Mouse (Mus musculus) midbrain, embryonic 12.5 days (tissue): ENCODE data around the gene Lztr1. TPM values are rescaled to one million over a fixed set of nuclear protein-coding genes. Genes with fewer than 3 reads are reported as not detected.

Experiments
- ATAC-seq: fragments of 200-750 bp; cut with Nextera tagmentation; 2 replicates; pipeline ENCODE4 v1.8.0; 2017; ENCODE audit warnings: low read depth, moderate TSS enrichment, moderate library complexity; ENCODE audit not compliant: low FRiP score
- H3K27ac ChIP-seq: fragments of 300-500 bp; sonication (generic); replicated peaks from 2 replicates; pipeline ENCODE4 v1.5.1; 2016; ENCODE audit warnings: mild to moderate bottlenecking
- H3K27me3 ChIP-seq: fragments of 300-500 bp; sonication (generic); 2 replicates; pipeline ENCODE4 v1.6.1; 2016; ENCODE audit warnings: mild to moderate bottlenecking
- H3K36me3 ChIP-seq: fragments of 300-500 bp; sonication (generic); 2 replicates; pipeline ENCODE4 v1.6.1; 2016
- H3K4me1 ChIP-seq: fragments of 300-500 bp; sonication (generic); 2 replicates; pipeline ENCODE4 v1.6.1; 2016
- H3K4me2 ChIP-seq: fragments of 300-500 bp; sonication (generic); replicated peaks from 2 replicates; pipeline ENCODE4 v1.6.1; 2016; ENCODE audit warnings: mild to moderate bottlenecking, moderate library complexity
- H3K4me3 ChIP-seq: fragments of 300-500 bp; sonication (generic); 2 replicates; pipeline ENCODE4 v1.5.1; 2016; ENCODE audit warnings: mild to moderate bottlenecking
- H3K9ac ChIP-seq: fragments of 300-500 bp; sonication (generic); replicated peaks from 2 replicates; pipeline ENCODE4 v1.6.1; 2016; ENCODE audit warnings: mild to moderate bottlenecking, moderate library complexity
- H3K9me3 ChIP-seq: fragments of 300-500 bp; sonication (generic); 2 replicates; pipeline ENCODE4 v1.6.1; 2016; ENCODE audit warnings: mild to moderate bottlenecking
- WGBS: fragments of 180-500 bp; shearing (Covaris S2); methylation state at CpG from one replicate; pipeline ENCODE4 v1.1.7; 2016; 5-methylcytosine and 5-hydroxymethylcytosine counted together
- polyA plus RNA-seq: library from polyadenylated mRNA; unstranded; fragments of >200 nt; fragmentation: Nextera tagmentation; extraction: Ambion mirVana; gene quantifications from 2 replicates; pipeline ENCODE4 v1.2.1, GENCODE M21; 2016

Lztr1 gene
- 107 and 118 TPM in 2 replicates for polyA plus RNA-seq

- H3K4me3 ChIP-seq, result peak within 1 kb of the TSS; percentile 78
- H3K36me3 ChIP-seq, result peaks cover 24% of the 10 kb centered on the region
- under 1% methylated on average over 50 of the region's 50 CpGs for WGBS
- H3K27me3 ChIP-seq, result peaks cover 4% of the 10 kb centered on the region; the same call in 1 of the 2 replicates
- peak within 1 kb of the TSS; percentile 84 for H3K27ac ChIP-seq
- peaks cover 15% of the 10 kb centered on the region for H3K4me1 ChIP-seq
- peak within 1 kb of the TSS; percentile 78 for H3K4me2 ChIP-seq
- H3K9ac ChIP-seq, result peak within 1 kb of the TSS; percentile 86
- H3K9me3 ChIP-seq, result no peaks in the 10 kb centered on the region
- ATAC-seq, result peak; percentile 98
Measured at GRCm38 (mm10) chr16:17508546-17509239, at the start of gene Lztr1. Lztr1 (plus strand) TSS chr16:17508688.

DNA sequence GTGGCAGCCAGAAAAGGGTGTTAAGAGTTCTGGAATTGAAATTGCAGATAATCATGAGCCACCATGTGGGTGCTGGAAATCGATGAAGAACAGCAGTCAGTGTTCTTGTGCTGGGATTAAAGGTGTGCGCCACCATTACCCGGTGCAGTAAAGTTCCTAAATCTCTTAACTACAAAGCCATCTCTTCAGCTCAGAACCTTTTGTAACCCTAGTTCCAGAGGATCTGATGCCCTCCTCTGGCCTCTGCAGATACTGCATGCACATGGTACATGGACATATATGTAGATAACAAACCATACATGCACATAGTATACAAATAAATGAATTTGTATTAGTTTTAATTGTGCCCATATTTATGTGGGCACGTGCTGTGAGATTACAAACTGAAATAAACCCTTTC lies 48.2 kb upstream of the Lztr1 start:
- Histone ChIP-seq H3K36me3 (peaks cover 49% of the 10 kb centered on the region), H3K4me1 (peaks cover 7% of the 10 kb centered on the region), H3K9ac (no peak overlapping the region), H3K4me3 (no peak overlapping the region), H3K4me2 (no peak overlapping the region), H3K27me3 (no peaks in the 10 kb centered on the region), H3K27ac (no peak overlapping the region), H3K9me3 (no peaks in the 10 kb centered on the region)
- ATAC-seq, result no peak
- WGBS, result 92% methylated on average over 4 of the region's 4 CpGs

GRCm38 (mm10) chr16:17461596-17461995 lies 46.9 kb upstream of the Lztr1 start:
- no peak for ATAC-seq
- H3K9ac ChIP-seq, result no peak overlapping the region
- WGBS, result 83% methylated on average over 1 of the region's 1 CpGs
- H3K4me3 ChIP-seq, result no peak overlapping the region
- 0 out of 2 replicates have a peak, but pooled peaks cover under 1% of the 10 kb centered on the region for H3K4me1 ChIP-seq
- H3K36me3 ChIP-seq, result peaks cover 41% of the 10 kb centered on the region
- no peaks in the 10 kb centered on the region for H3K27me3 ChIP-seq
- H3K4me2 ChIP-seq, result no peak overlapping the region
- no peak overlapping the region for H3K27ac ChIP-seq
- no peaks in the 10 kb centered on the region for H3K9me3 ChIP-seq

DNA sequence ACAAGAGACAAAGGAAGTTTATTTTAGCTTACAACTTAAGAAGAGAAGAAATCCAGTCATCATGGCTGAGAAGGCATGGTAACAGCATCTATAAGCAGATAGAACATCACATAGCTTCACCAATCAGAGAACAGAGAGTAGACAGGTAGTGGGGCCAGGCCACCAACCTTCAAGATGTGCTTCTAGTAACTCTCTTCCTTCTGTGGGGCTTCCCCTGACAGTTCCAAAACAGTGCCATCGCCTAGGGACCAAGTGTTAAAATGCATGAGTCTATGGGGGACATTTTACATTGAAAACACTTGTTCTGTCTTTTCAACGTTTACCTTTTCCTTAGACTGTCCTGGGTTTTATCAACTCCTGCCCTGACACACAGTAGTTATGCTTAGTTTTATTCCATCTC lies 45.3 kb upstream of the Lztr1 start:
- Histone ChIP-seq H3K9ac (no peak overlapping the region), H3K27me3 (no peaks in the 10 kb centered on the region), H3K4me3 (no peak overlapping the region), H3K27ac (no peak overlapping the region), H3K9me3 (no peaks in the 10 kb centered on the region), H3K4me1 (0 out of 2 replicates have a peak, but pooled peaks cover 5% of the 10 kb centered on the region), H3K4me2 (no peak overlapping the region), H3K36me3 (peaks cover 28% of the 10 kb centered on the region)
- no peak for ATAC-seq
- 90% methylated on average over 2 of the region's 2 CpGs for WGBS

- ATAC-seq, result no peak
- peaks cover 34% of the 10 kb centered on the region for H3K36me3 ChIP-seq
- H3K9ac ChIP-seq, result no peak overlapping the region
Measured at GRCm38 (mm10) chr16:17466875-17467663, 41.4 kb upstream of the Lztr1 start.

DNA sequence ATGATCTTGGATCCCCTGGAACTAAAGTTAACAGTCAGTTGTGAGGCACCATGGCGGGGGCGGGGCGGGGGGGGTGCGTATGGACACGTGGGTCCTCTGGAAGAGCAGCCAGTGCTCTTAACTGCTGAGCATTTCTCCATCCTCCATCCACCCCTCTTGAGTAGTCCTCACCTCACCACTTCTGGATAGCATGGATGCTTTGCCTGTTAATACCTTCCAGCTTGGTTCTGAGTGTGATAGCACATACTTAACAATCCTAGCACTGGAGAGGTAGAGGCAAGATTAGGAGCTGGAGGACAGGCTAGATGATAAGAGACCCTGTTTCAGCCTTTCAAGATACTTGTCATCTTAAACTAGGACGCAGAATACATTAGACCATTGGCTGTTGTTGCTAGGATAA lies 36.0 kb upstream of the Lztr1 start:
- no peak overlapping the region for H3K4me3 ChIP-seq
- H3K36me3 ChIP-seq, result peaks cover 42% of the 10 kb centered on the region
- no peaks in the 10 kb centered on the region for H3K4me1 ChIP-seq
- 91% methylated on average over 6 of the region's 6 CpGs for WGBS
- no peak overlapping the region for H3K4me2 ChIP-seq
- H3K9ac ChIP-seq, result no peak overlapping the region
- no peak for ATAC-seq
- H3K27me3 ChIP-seq, result no peaks in the 10 kb centered on the region
- H3K27ac ChIP-seq, result no peak overlapping the region
- no peaks in the 10 kb centered on the region for H3K9me3 ChIP-seq

More at GRCm38 (mm10) chr16:17466875-17467663, 41.4 kb upstream of the Lztr1 start:
- Histone ChIP-seq H3K9me3 (no peaks in the 10 kb centered on the region), H3K27me3 (no peaks in the 10 kb centered on the region), H3K4me1 (0 out of 2 replicates have a peak, but pooled peaks cover 5% of the 10 kb centered on the region), H3K4me3 (no peak overlapping the region), H3K27ac (no peak overlapping the region), H3K4me2 (no peak overlapping the region)
- WGBS, result 90% methylated on average over 4 of the region's 4 CpGs

GRCm38 (mm10) chr16:17474091-17474490 lies 34.4 kb upstream of the Lztr1 start:
- Histone ChIP-seq H3K36me3 (peaks cover 39% of the 10 kb centered on the region), H3K27ac (no peak overlapping the region), H3K4me2 (no peak overlapping the region), H3K9me3 (no peaks in the 10 kb centered on the region), H3K9ac (no peak overlapping the region), H3K4me3 (no peak overlapping the region), H3K27me3 (no peaks in the 10 kb centered on the region), H3K4me1 (no peaks in the 10 kb centered on the region)
- ATAC-seq, result no peak

GRCm38 (mm10) chr16:17474761-17475160 lies 33.7 kb upstream of the Lztr1 start:
- Histone ChIP-seq H3K4me3 (no peak overlapping the region), H3K27ac (no peak overlapping the region), H3K4me1 (no peaks in the 10 kb centered on the region), H3K9me3 (no peaks in the 10 kb centered on the region), H3K27me3 (no peaks in the 10 kb centered on the region), H3K4me2 (no peak overlapping the region), H3K36me3 (peaks cover 33% of the 10 kb centered on the region), H3K9ac (no peak overlapping the region)
- ATAC-seq, result no peak
- WGBS, result 89% methylated on average over 2 of the region's 2 CpGs

- no peak for ATAC-seq
- H3K4me1 ChIP-seq, result no peaks in the 10 kb centered on the region
- no peak overlapping the region for H3K27ac ChIP-seq
- no peak overlapping the region for H3K4me3 ChIP-seq
- no peak overlapping the region for H3K4me2 ChIP-seq
- 94% methylated on average over 4 of the region's 4 CpGs for WGBS
- H3K27me3 ChIP-seq, result no peaks in the 10 kb centered on the region
- H3K36me3 ChIP-seq, result peaks cover 28% of the 10 kb centered on the region
- no peaks in the 10 kb centered on the region for H3K9me3 ChIP-seq
- no peak overlapping the region for H3K9ac ChIP-seq
Measured at GRCm38 (mm10) chr16:17475326-17475725, 33.2 kb upstream of the Lztr1 start.

GRCm38 (mm10) chr16:17478331-17478943 lies 30.1 kb upstream of the Lztr1 start:
- Histone ChIP-seq H3K4me3 (no peak overlapping the region), H3K4me1 (no peaks in the 10 kb centered on the region), H3K4me2 (no peak overlapping the region), H3K27ac (no peak overlapping the region; the same call in 1 of the 2 replicates), H3K27me3 (no peaks in the 10 kb centered on the region), H3K36me3 (peaks cover 18% of the 10 kb centered on the region), H3K9ac (no peak overlapping the region), H3K9me3 (no peaks in the 10 kb centered on the region)
- WGBS, result 86% methylated on average over 4 of the region's 4 CpGs
- ATAC-seq, result no peak

GRCm38 (mm10) chr16:17481465-17481864 lies 27.0 kb upstream of the Lztr1 start:
- 91% methylated on average over 2 of the region's 2 CpGs for WGBS
- ATAC-seq, result no peak
- no peak overlapping the region for H3K9ac ChIP-seq
- H3K4me3 ChIP-seq, result no peak overlapping the region
- H3K27ac ChIP-seq, result no peak overlapping the region
- H3K9me3 ChIP-seq, result no peaks in the 10 kb centered on the region
- no peaks in the 10 kb centered on the region for H3K27me3 ChIP-seq
- H3K4me1 ChIP-seq, result no peaks in the 10 kb centered on the region
- peaks cover 45% of the 10 kb centered on the region for H3K36me3 ChIP-seq
- H3K4me2 ChIP-seq, result no peak overlapping the region

- Histone ChIP-seq H3K9ac (no peak overlapping the region), H3K9me3 (no peaks in the 10 kb centered on the region), H3K4me2 (no peak overlapping the region), H3K36me3 (peaks cover 50% of the 10 kb centered on the region), H3K4me1 (peaks cover 11% of the 10 kb centered on the region), H3K27ac (no peak overlapping the region), H3K27me3 (peaks cover 29% of the 10 kb centered on the region), H3K4me3 (no peak overlapping the region)
- WGBS, result 66% methylated on average over 3 of the region's 3 CpGs
- no peak for ATAC-seq
Measured at GRCm38 (mm10) chr16:17486505-17486904, 22.0 kb upstream of the Lztr1 start.
